Mouse (Mus musculus): ENCODE data around the gene Cst3.

DNA sequence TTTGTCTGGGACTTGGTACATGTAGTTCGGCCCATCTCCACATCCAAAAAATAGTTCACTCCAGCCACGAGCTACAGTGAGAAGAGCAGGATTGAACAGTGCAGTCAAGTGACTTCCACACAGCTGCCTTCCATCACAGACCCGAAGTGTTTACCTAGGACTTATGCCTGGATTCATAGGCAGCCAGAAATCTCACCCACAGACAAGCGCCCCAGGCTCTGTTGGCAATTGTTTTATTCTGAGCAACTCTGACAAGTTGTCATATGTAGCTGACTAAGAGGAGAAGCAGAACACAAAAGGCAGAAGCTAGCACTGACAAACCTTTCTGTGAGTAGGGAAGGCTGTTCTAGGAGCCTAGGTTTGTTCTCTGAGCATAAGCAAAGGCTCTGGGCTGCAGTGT is 2.6 kb downstream of the Cst3 start:
- no peak for TF ChIP-seq CTCF (IDR thresholded peaks at IDR 0.05; ENCODE audit: borderline replicate concordance, control insufficient read depth, extremely low read depth, insufficient read depth, low read length, poor library complexity)
- TF ChIP-seq POLR2A (IDR thresholded peaks at IDR 0.05; ENCODE audit: control insufficient read depth, extremely low read depth, insufficient read depth, low read length, poor library complexity): no peak
